Mouse (Mus musculus) cortical plate, adult 2 months (tissue): ENCODE results near the gene Olfr520.

Experiments
- CTCF ChIP-seq: fragments of 200-500 bp; IDR thresholded peaks from 2 replicates; pipeline ENCODE4 v1.5.1; 2011; ENCODE audit warnings: mild to moderate bottlenecking, control low read depth, low read length; ENCODE audit not compliant: insufficient read depth; ENCODE audit errors: extremely low read depth
- POLR2A ChIP-seq: fragments of 200-500 bp; IDR thresholded peaks from 2 replicates; pipeline ENCODE4 v1.6.1; 2011; ENCODE audit warnings: mild to moderate bottlenecking, low read length, control low read depth; ENCODE audit not compliant: insufficient read depth; ENCODE audit errors: extremely low read depth

DNA sequence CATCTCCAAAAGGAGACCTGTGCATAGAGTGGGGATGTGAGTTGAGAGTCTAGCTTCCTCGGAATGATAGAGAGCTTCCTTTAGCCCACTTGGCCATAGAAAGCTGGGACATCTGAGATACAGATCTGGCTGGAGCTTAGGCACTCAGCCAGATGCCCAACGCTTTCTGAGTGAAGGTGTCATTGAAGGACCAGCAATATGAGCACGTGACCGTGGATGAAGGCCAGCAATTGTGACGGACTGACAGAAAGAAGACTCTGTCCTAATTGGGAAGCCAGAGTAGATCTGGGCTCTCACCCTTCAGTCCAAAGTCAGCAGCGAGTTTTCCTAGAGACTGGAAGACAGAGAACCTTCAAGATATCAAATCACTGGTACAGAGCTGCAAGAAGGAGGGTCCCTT is 22.4 kb upstream of the Olfr520 start:
- no peak for TF ChIP-seq CTCF
- no peak for TF ChIP-seq POLR2A
